Mouse (Mus musculus) small intestine, adult 2 months (tissue): ENCODE measurements around the gene Trex1.

Experiments used
- CTCF ChIP-seq: fragments of 200-500 bp; IDR thresholded peaks from 2 replicates; pipeline ENCODE4 v1.5.1; 2012; ENCODE audit warnings: low read depth, mild to moderate bottlenecking, control low read depth, inconsistent platforms, low read length, moderate library complexity, mixed read lengths; ENCODE audit not compliant: insufficient replicate concordance, insufficient read length; ENCODE audit errors: extremely low read depth
- POLR2A ChIP-seq: fragments of 200-500 bp; IDR thresholded peaks from 2 replicates; pipeline ENCODE4 v1.6.1; 2012; ENCODE audit warnings: low read depth, mild to moderate bottlenecking, control low read depth, inconsistent platforms, low read length, moderate library complexity

GRCm38 (mm10) chr9:109050674-109050997 is 8.9 kb downstream of the Trex1 start:
- TF ChIP-seq CTCF, result no peak
- no peak for TF ChIP-seq POLR2A
